Mouse (Mus musculus): ENCODE measurements around the gene Nos3. TPM values are rescaled to one million over a fixed set of nuclear protein-coding genes. Genes with fewer than 3 reads are reported as not detected.
A peak's percentile ranks its signal among the peaks of the same experiment; 100 is the strongest.
"Not testable (repeated sequence)": the region's sequence is repeated elsewhere in the genome, so short reads cannot be mapped to it uniquely, and the experiment has no call there.

Gene Nos3
- total RNA-seq, 2 experiments from 2014 or later, result 8.0 to 10.7 TPM

DNA sequence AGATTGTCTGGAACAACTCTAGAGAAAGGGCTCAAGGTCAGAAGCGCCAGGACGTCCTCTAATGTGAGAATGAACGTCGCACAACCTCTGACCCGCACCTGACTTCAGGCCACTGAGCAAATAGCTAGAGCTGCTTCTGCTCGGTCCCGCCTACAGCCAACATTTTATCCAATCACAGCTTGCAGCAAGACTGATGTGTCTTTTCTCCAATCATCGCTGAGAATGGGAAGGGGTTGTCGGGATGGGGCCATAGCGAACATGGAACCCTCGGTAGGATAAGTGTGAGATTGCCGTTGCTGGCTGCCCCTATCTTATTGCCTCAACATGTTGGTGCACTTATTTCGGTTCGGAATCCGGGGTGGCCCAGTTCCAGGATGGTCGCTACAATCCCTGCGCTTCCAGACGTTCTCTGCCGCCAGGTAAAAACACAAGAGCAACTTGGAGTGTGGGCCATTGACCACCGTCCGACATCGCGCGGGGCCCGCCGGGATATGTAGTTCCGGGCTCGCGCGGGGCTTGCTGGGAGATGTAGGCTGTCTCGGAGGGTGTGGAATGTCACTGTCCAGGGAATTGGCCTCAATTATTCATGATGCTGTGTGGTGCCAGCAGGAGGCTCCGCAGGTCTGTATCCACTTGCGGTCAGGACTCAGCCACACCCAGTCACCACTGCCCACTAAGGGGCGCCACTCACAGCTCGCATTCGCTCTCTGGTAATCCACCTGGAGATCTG, 29.7 kb downstream of the Nos3 start:
- DNase-seq (ENCODE audit: low spot score in 2 of 2), result peak; percentile 91 to 95

- DNase-seq (ENCODE audit: low spot score in 2 of 2), result not testable (repeated sequence)
Measured at GRCm38 (mm10) chr5:24396254-24396653, 31.6 kb downstream of the Nos3 start.

- DNase-seq (ENCODE audit: low spot score in 2 of 2), result no peak
Measured at GRCm38 (mm10) chr5:24399686-24400085, 35.1 kb downstream of the Nos3 start.

DNA sequence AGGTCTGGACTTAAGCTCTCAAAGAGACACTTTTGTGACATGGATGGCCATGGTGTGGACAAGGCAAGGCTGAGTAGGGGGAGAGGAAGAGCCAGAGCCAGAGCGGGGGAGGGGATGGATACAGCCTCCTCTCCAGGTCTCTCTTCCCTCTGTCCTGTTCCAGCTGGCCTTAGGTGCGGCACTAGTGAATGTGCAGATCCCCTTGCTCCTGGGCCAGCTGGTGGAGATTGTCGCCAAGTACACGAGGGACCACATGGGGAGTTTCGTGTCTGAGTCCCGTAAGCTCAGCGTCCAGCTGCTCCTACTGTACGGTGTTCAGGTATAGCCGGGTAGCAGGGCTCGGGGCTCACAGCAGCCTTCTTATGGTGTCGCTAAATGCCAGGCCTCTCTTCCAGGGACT, 35.8 kb downstream of the Nos3 start:
- DNase-seq (ENCODE audit: low spot score in 2 of 2), result no peak

- DNase-seq (ENCODE audit: low spot score in 2 of 2), result no peak
Measured at GRCm38 (mm10) chr5:24400911-24401605, 36.4 kb downstream of the Nos3 start.

DNA sequence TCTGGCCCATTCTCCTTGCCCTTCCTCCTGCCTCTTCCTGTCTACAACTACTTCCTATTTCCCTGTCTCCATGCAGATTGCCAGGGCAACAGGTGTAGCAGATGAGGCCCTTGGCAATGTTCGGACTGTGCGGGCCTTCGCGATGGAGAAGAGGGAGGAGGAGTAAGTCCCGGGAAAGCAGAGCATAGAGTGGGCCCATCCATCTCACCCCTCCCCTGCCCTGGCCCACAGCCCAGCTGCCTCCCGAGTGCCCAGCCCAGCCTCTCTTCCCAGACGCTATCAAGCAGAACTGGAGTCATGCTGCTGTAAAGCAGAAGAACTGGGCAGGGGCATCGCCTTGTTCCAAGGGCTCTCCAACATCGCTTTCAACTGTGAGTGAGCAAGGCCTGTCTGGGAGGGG, 37.4 kb downstream of the Nos3 start:
- DNase-seq (ENCODE audit: low spot score in 2 of 2), result no peak

- DNase-seq (ENCODE audit: low spot score in 2 of 2), result no peak
Measured at GRCm38 (mm10) chr5:24404594-24405360, 40.2 kb downstream of the Nos3 start.

GRCm38 (mm10) chr5:24405389-24405876, 40.8 kb downstream of the Nos3 start:
- no peak for DNase-seq (ENCODE audit: low spot score in 2 of 2)

- DNase-seq (ENCODE audit: low spot score in 2 of 2), result no peak
Measured at GRCm38 (mm10) chr5:24408651-24409050, 44.0 kb downstream of the Nos3 start.

GRCm38 (mm10) chr5:24409466-24409865, 44.9 kb downstream of the Nos3 start:
- DNase-seq (ENCODE audit: low spot score in 2 of 2), result no peak

DNA sequence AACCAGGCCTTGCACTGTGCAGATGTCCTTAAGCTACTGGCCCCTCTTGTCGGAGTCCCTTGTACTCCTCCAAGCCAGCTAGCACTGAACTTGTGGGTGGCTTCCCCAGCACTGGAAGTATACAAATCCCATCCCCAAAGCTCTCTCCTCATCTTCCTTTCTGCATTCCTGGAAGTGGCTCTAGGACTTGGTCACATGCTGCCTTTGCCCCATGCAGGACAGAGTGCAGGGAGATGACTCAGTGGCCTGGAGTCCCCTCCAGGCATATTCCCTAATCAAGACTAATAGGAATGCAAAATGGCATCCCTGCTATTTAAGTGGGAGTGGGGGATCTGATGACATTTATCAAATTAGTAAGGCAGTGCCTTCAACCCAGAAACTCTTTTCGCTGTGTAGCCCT, 47.5 kb downstream of the Nos3 start:
- no peak for DNase-seq (ENCODE audit: low spot score in 2 of 2)

- DNase-seq (ENCODE audit: low spot score in 2 of 2), result no peak
Measured at GRCm38 (mm10) chr5:24413042-24413693, 48.6 kb downstream of the Nos3 start, which contains the start of gene Asic3. Gene Asic3, plus strand, starts transcription at chr5:24413392.

DNA sequence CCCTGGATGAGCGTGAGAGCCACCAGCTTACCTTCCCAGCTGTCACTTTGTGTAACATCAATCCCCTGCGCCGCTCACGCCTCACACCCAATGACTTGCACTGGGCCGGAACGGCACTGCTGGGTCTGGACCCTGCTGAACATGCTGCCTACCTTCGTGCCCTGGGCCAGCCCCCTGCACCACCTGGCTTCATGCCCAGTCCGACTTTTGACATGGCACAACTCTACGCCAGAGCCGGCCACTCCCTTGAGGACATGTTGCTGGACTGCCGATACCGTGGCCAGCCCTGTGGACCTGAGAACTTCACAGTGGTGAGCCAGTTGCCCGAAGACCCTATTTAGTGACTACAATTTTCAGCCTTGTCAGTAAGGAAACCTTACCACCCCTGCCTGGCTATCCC, 49.3 kb downstream of the Nos3 start:
- DNase-seq (ENCODE audit: low spot score in 2 of 2), result no peak

GRCm38 (mm10) chr5:24416222-24416736, 51.7 kb downstream of the Nos3 start:
- peak; percentile 63 to 68 for DNase-seq (ENCODE audit: low spot score in 2 of 2)

DNA sequence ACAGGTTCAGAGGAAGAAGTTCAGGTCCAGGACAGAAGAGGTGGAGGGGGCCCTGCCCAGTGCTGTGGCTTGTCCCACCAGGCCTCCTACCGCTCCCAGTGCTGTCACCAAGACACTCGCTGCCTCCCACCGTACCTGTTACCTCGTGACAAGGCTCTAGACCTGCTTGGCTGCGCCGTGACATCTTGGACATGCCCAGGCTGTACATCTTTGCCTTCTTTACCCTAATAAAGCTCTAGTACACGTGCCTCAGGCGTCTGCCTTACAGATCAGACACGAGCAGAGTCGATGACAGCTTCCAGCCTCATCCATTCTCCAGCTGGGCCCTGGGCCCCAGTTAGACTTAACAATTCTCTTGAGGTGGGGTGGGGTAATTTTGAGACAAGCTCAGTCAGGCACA, 53.0 kb downstream of the Nos3 start:
- no peak for DNase-seq (ENCODE audit: low spot score in 2 of 2)

DNA sequence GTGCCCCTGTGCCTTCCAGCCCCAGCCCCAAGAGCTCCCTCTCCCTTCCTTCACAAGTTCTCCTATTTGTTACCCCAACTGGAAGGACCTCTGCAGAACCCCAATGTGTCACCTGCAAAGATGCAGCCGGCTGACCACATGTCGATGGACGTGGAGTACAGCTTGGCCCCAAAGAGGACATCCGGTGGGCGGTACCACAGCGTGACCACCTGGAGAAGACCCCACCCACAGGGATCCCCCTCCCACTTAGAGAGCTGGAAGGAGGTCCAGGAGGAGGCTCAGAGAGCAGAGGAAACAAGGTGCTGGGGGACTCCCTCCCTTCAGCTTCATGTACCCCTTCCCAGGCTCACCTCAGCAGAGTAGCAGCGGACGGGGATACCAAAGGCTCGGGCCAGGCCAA, 55.8 kb downstream of the Nos3 start:
- DNase-seq (ENCODE audit: low spot score in 2 of 2), result no peak

DNA sequence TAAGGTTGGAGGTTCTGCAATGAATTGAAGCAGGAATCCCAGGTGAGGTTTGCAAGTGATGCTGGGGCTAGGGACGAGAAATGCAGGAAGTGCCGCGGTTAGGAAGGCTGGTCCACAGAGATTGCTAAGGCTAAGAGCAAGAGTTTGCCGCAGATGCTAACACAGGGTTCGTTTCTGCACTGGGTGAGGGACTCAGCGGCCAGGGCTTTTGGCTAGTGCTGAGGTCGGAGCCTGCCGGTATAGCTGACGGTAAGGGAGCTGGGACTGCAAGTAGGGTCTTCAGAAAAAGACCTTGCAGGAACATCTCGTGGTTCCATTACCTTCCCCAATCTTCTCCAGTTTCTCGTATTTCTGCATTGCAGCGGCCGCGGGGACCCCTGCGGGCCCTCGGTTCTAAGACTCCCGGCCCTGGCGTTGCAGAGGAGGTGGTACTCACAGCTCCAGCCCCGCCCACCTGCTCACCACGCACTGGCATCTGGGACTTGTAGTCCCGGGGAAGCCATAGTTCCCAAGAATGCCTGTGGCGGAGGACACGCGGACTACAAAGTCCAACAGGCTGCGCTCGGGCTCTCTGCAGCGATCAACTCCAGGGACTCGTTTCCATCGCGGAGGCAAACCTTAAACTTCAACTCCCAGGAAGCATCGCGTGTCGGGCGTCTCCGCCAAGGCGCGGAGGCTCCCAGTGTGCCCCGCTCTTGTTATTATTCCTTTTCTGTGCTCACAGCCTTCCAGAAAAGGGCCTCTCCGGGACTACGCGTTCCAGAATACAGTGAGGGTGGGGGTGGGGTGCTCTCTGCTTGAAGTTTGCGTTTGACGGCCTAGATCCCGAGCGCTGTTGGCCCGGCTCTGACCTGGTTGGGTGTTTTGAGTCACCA, 58.8 kb downstream of the Nos3 start, which contains the start of the genes Cdk5 and Slc4a2:
TSS of gene Cdk5 (minus strand) at position 402 of the 875 bp plus-strand sequence.
TSS of gene Slc4a2 (plus strand) at position 709 of the 875 bp plus-strand sequence.
- peak; percentile 98 to 99 for DNase-seq (ENCODE audit: low spot score in 2 of 2)

GRCm38 (mm10) chr5:24424004-24424781, 59.6 kb downstream of the Nos3 start:
- DNase-seq (ENCODE audit: low spot score in 2 of 2), result no peak

- peak; percentile 61 to 80 for DNase-seq (ENCODE audit: low spot score in 2 of 2)
Measured at GRCm38 (mm10) chr5:24424861-24425411, 60.3 kb downstream of the Nos3 start.

All from left cerebral cortex, adult 18-20 months (tissue).